Mouse (Mus musculus) adrenal gland, adult 8-10 months (tissue): ENCODE data around the gene Tex35. TPM values are rescaled to one million over a fixed set of nuclear protein-coding genes. Genes with fewer than 3 reads are reported as not detected.

Experiments
- total RNA-seq, 4 experiments: library from RNA; stranded (reverse); gene quantifications; 2 replicates each; pipeline ENCODE4 v1.2.4; 2022

Gene Tex35
- total RNA-seq, 4 experiments from 2014 or later, result not detected

Other genes starting within 250 kb of the Tex35 start
- gene Ralgps2, start 169.1 kb downstream of the Tex35 start, total RNA-seq, result 10 to 100 TPM; 23.3 to 31.0 (median 29.4) TPM